Mouse (Mus musculus): ENCODE measurements at regions not wholly inside any gene's neighbourhood (a gene's known extent, or its start where the extent isn't known, plus 50 kb on each side); places are given as distances from the start of the nearest gene placed in this dataset.

DNA sequence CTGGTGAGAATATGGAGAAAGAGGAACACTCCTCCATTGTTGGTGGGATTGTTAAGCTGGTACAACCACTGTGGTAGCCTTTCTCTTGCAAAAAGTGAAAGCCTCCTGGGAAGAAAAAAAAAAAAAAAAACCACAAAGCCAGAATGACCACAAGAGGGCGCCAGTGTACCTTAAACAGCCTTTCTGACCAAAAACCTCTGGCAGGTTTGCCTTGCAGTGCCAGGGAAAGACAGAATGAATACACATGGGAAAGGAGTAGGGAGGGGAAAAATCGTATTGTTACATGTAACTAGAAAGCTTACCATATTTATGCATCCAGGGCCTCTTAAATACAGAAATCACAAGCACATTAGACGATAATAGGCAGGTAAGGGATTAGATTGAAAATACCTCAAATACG is 62.4 kb upstream of the Ppp2r3a start:
- no peak for TF ChIP-seq EP300 (IDR thresholded peaks at IDR 0.05; ENCODE audit: low read depth)
- TF ChIP-seq CTCF (IDR thresholded peaks at IDR 0.05; ENCODE audit: low read depth) = peak; percentile 87
- H3K27ac ChIP-seq (ENCODE audit: low read depth) = no peak overlapping the region
- H3K9ac ChIP-seq (replicated peaks; ENCODE audit: low read depth, low read length) = no peak overlapping the region
- no peaks in the 10 kb centered on the region for H3K9me3 ChIP-seq (replicated peaks; ENCODE audit: control insufficient read depth, low read length)
- H3K4me2 ChIP-seq (ENCODE audit: low read depth, low read length) = no peak overlapping the region
- no peak overlapping the region for H3K4me3 ChIP-seq (ENCODE audit: low read depth, low read length)
- no peaks in the 10 kb centered on the region for H3K36me3 ChIP-seq (replicated peaks; ENCODE audit: control insufficient read depth, insufficient read depth, low read length)
- WGBS = 41% methylated on average over 4 of the region's 4 CpGs
- no peaks in the 10 kb centered on the region for H3K27me3 ChIP-seq (ENCODE audit: control insufficient read depth, insufficient read depth, low read length)
- peak; percentile 69 for DNase-seq (ENCODE audit: low spot score)
- H3K4me1 ChIP-seq (ENCODE audit: control insufficient read depth, insufficient read depth) = no peaks in the 10 kb centered on the region
- no peak for ATAC-seq (ENCODE audit: insufficient read depth, low read depth)

GRCm38 (mm10) chr9:101306408-101306935 is 54.9 kb upstream of the Ppp2r3a start:
- H3K4me3 ChIP-seq (ENCODE audit: low read depth, low read length) = no peak overlapping the region
- no peak overlapping the region for H3K4me2 ChIP-seq (ENCODE audit: low read depth, low read length)
- H3K27me3 ChIP-seq (ENCODE audit: control insufficient read depth, insufficient read depth, low read length) = no peaks in the 10 kb centered on the region
- 84% methylated on average over 10 of the region's 10 CpGs for WGBS
- H3K36me3 ChIP-seq (replicated peaks; ENCODE audit: control insufficient read depth, insufficient read depth, low read length) = no peaks in the 10 kb centered on the region
- no peaks in the 10 kb centered on the region for H3K4me1 ChIP-seq (ENCODE audit: control insufficient read depth, insufficient read depth)
- no peak overlapping the region for H3K27ac ChIP-seq (ENCODE audit: low read depth)
- H3K9ac ChIP-seq (replicated peaks; ENCODE audit: low read depth, low read length) = no peak overlapping the region
- no peaks in the 10 kb centered on the region for H3K9me3 ChIP-seq (replicated peaks; ENCODE audit: control insufficient read depth, low read length)
- TF ChIP-seq EP300 (IDR thresholded peaks at IDR 0.05; ENCODE audit: low read depth) = no peak
- no peak for TF ChIP-seq CTCF (IDR thresholded peaks at IDR 0.05; ENCODE audit: low read depth)
- no peak for DNase-seq (ENCODE audit: low spot score)
- no peak for ATAC-seq (ENCODE audit: insufficient read depth, low read depth)

DNA sequence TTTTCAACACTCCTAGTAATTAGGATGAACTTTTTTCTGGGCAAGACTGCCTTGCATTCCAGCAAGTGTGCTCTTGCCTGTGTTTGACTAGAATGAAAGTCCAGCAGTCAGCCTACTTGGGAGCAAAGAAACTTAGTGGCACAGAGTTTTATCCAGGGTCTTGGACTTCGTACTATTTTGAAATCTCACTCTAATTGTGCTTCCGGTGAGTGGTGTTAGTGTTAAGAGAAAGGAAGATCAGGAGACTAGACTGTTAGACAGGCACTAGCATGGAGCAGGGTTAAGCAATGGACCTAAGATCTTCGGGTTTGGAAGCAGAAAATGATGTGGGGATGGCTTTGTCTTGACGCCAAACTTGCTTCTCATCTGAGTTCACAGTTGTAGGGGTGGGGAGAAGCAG is 54.1 kb upstream of the Ppp2r3a start:
- Histone ChIP-seq H3K27ac (ENCODE audit: low read depth) (no peak overlapping the region), H3K27me3 (ENCODE audit: control insufficient read depth, insufficient read depth, low read length) (no peaks in the 10 kb centered on the region), H3K4me2 (ENCODE audit: low read depth, low read length) (no peak overlapping the region), H3K4me1 (ENCODE audit: control insufficient read depth, insufficient read depth) (no peaks in the 10 kb centered on the region), H3K4me3 (ENCODE audit: low read depth, low read length) (no peak overlapping the region), H3K36me3 (replicated peaks; ENCODE audit: control insufficient read depth, insufficient read depth, low read length) (no peaks in the 10 kb centered on the region), H3K9me3 (replicated peaks; ENCODE audit: control insufficient read depth, low read length) (no peaks in the 10 kb centered on the region), H3K9ac (replicated peaks; ENCODE audit: low read depth, low read length) (no peak overlapping the region)
- DNase-seq (ENCODE audit: low spot score) (no peak), ATAC-seq (ENCODE audit: insufficient read depth, low read depth) (no peak)
- TF ChIP-seq EP300 (IDR thresholded peaks at IDR 0.05; ENCODE audit: low read depth) (no peak), CTCF (IDR thresholded peaks at IDR 0.05; ENCODE audit: low read depth) (no peak)
- WGBS = 73% methylated on average over 4 of the region's 4 CpGs
